Comparison of ENCODE assay signal across 9 mouse cellular contexts in the genomic region with DNA sequence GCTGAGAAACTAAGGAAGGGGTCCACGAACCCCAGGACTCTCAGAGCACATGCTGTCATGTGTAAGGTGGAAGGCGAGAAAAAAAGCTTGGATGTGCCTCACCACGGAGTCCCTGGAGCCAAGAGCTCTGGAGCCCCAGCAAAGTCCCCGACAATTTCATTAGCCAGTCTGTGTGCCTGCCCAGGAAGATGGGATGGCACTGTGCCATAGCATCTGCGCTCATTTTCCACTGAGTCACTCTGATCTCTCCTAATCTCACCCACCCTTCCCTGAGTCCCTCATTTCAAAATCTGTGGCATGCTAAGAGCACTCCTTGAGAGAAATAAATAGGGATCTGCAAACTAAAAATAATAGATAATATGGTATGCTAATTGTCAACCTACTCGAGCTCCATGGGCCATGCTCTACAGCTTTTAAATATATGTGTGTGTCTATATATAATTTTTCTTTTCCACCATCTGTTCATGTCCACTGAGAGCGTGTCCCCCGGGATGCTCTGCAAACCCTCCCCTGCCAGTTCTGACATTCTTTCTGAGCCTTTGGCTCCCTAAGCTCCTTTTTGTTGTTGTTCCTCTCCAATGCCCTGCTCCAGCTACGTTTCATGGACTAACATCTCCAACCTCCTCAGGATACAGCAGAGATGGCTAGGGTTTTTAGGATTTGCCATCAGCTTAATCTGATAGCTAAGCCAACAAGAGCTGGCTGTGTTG.
DNase-seq lines count a peak whose midpoint lies in the region; ATAC-seq lines count a peak whose summit lies in the region.
"Had no signal": no experiment of that assay in that cellular context is flagged by ENCODE, and none has a peak within 500 bp of the region (broad histone marks: within the 10 kb centered on the region; RNA-seq: fewer than 3 reads in every experiment).

No protein-coding gene starts in this region.

- H3K4me3 ChIP-seq in forebrain, embryonic 15.5 days, result no peak overlapping the region
- no peak overlapping the region for H3K4me3 ChIP-seq in forebrain, embryonic 11.5 days (ENCODE audit: low read depth, low read length)

- ATAC-seq in forebrain, embryonic 15.5 days (replicated peaks), result peak; percentile 95
- ATAC-seq in forebrain, embryonic 11.5 days (replicated peaks; ENCODE audit: low FRiP score), result no peak

- no peaks in the 10 kb centered on the region for H3K9me3 ChIP-seq in forebrain, embryonic 15.5 days
- H3K9me3 ChIP-seq in forebrain, embryonic 11.5 days (ENCODE audit: control insufficient read depth, low read length), result no peaks in the 10 kb centered on the region

- 0 out of 2 replicates have a peak overlapping the region, but pooled peaks have one; percentile 27 for H3K27ac ChIP-seq in forebrain, embryonic 15.5 days (replicated peaks)
- no peak overlapping the region for H3K27ac ChIP-seq in forebrain, embryonic 11.5 days (ENCODE audit: low read depth, low read length)

- H3K4me2 ChIP-seq in forebrain, embryonic 15.5 days (replicated peaks), result no peak overlapping the region
- no peak overlapping the region for H3K4me2 ChIP-seq in forebrain, embryonic 11.5 days (ENCODE audit: low read depth, low read length, severe bottlenecking)

- H3K4me1 ChIP-seq in forebrain, embryonic 15.5 days, result 0 out of 2 replicates have a peak, but pooled peaks cover 3% of the 10 kb centered on the region
- no peaks in the 10 kb centered on the region for H3K4me1 ChIP-seq in forebrain, embryonic 11.5 days (replicated peaks; ENCODE audit: control insufficient read depth, insufficient read depth, low read length)

- no peak overlapping the region for H3K9ac ChIP-seq in forebrain, embryonic 15.5 days (replicated peaks)
- H3K9ac ChIP-seq in forebrain, embryonic 11.5 days (ENCODE audit: low read length), result no peak overlapping the region

- WGBS in forebrain, embryonic 15.5 days, result 50% methylated on average over 9 of the region's 9 CpGs
- 68% methylated on average over 9 of the region's 9 CpGs for WGBS in forebrain, embryonic 11.5 days

- H3K36me3 ChIP-seq in forebrain, embryonic 15.5 days, result no peaks in the 10 kb centered on the region
- no peaks in the 10 kb centered on the region for H3K36me3 ChIP-seq in forebrain, embryonic 11.5 days (ENCODE audit: control insufficient read depth, insufficient read depth, low read length)

- DNase-seq in forebrain, embryonic 11.5 days (ENCODE audit: low spot score), result no peak
- peak; percentile 11 for DNase-seq in NIH3T3 (ENCODE audit: low read depth)
- DNase-seq in frontal cortex, postnatal 14 days (ENCODE audit: low spot score in 2 of 2), result peak; percentile 20 to 21
- peak; percentile 21 to 52 for DNase-seq in layer of hippocampus, postnatal 10 days (ENCODE audit: low spot score in 2 of 2)
- peak; percentile 25 for DNase-seq in retina, postnatal 7 days (ENCODE audit: low read depth, low spot score)
- no peak for DNase-seq in urinary bladder, adult 18-20 months (ENCODE audit: low spot score in 2 of 2)
- DNase-seq in thymus, adult 18-20 months, result no peak

- no peaks in the 10 kb centered on the region for H3K27me3 ChIP-seq in forebrain, embryonic 15.5 days
- H3K27me3 ChIP-seq in forebrain, embryonic 11.5 days (ENCODE audit: control insufficient read depth, insufficient read depth, low read length), result no peaks in the 10 kb centered on the region
- H3K27me3 ChIP-seq: CH12.LX had no signal

Comparison
In these comparisons a context has a peak if more than half of its experiments do, and no peak if none do; other contexts are left out.
1. DNase-seq: peak in NIH3T3 (single experiment), frontal cortex, postnatal 14 days (2 of 2), layer of hippocampus, postnatal 10 days (2 of 2) and retina, postnatal 7 days (single experiment); none in forebrain, embryonic 11.5 days (single experiment), urinary bladder, adult 18-20 months (0 of 2) and thymus, adult 18-20 months (0 of 2).